Mouse (Mus musculus): ENCODE data around the gene Aprt. TPM values are rescaled to one million over a fixed set of nuclear protein-coding genes. Genes with fewer than 3 reads are reported as not detected.

Aprt gene
- polyA plus RNA-seq, 1 experiment from 2014 or later, result 153 TPM

DNA sequence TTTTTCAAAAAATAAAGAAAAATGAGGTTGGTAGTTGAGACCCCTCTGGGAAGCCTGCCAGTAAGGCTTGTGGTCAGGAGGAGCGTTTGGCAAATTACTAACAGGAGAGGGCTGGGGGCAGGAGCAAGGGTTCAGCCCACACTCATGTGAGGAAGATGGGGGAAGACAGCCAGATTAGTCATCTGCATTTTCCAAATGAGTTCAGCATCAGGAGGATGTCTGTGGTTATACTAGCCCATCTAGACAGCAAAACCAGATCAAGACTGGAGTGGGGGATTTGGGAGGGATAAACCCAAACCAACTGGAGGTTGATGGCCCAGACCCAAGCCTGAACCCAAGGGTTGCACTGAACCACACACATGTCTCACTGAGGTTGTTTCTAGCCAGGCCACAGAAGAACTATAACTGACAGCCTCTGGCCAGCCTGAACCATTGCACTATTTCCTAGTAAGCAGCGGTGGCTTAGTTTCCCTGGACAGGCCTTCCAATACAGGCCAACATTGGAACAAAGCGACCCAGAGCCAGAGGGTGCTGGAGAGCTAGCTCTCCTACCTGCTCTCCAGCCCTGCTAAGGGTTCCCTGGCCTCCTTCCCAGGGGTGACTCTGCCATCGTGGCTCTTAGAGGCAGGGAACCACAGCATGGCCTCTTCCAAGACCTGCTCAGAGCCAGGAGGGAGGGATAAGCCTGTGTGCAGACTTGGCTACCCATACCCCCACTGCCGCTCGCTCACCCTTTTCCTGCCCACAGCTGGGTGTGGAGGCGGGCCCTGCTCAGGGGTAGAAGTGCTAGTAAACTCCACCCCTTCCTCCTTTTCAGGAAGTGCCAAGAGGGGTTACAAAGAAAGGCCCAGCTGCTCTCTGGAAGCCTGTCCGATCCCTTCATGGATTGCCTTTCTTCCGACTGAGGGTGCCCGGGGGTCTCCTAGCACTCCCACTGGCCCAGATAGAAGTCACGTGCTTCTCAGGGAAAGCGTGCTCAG lies 20.4 kb downstream of the Aprt start:
- 65% methylated on average over 12 of the region's 12 CpGs for WGBS
- H3K36me3 ChIP-seq, result no peaks in the 10 kb centered on the region
- no peak overlapping the region for H3K4me3 ChIP-seq
- H3K27me3 ChIP-seq, result peaks cover 13% of the 10 kb centered on the region
- H3K4me2 ChIP-seq, result no peak overlapping the region
- peaks cover 7% of the 10 kb centered on the region for H3K4me1 ChIP-seq (replicated peaks)
- no peak for ATAC-seq (ENCODE audit: low FRiP score)
- H3K9ac ChIP-seq, result no peak overlapping the region
- H3K27ac ChIP-seq, result 0 out of 2 replicates have a peak overlapping the region, but pooled peaks have one; percentile 14
- no peaks in the 10 kb centered on the region for H3K9me3 ChIP-seq

DNA sequence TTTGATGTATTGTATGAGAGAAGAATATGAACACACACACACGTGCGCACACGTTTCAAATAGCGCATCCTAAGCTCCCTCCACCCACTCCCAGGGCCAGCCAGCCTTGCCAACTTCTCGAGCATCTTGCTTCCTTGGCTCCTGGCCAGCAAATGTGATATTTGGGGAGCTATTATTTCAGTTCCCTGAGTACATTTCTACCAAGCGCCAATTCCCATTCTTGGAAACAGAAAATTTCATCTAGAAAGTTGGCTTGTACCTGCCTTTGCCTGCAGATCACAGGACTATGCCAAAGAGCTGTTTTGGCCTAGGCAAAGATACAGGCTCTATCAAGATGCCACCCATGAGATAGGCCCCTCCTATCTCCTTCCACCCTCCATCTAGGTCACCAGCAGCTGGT lies 21.9 kb downstream of the Aprt start:
- no peaks in the 10 kb centered on the region for H3K36me3 ChIP-seq
- H3K4me1 ChIP-seq (replicated peaks), result peaks cover 20% of the 10 kb centered on the region
- no peak overlapping the region for H3K4me2 ChIP-seq
- peaks cover 29% of the 10 kb centered on the region for H3K27me3 ChIP-seq
- H3K4me3 ChIP-seq, result no peak overlapping the region
- no peaks in the 10 kb centered on the region for H3K9me3 ChIP-seq
- H3K27ac ChIP-seq, result no peak overlapping the region
- 91% methylated on average over 6 of the region's 6 CpGs for WGBS
- no peak for ATAC-seq (ENCODE audit: low FRiP score)
- no peak overlapping the region for H3K9ac ChIP-seq

GRCm38 (mm10) chr8:122551265-122552051 lies 25.3 kb downstream of the Aprt start, which contains the start of gene Piezo1:
Gene Piezo1 (minus strand): TSS chr8:122551329.
- no peak within 1 kb of the TSS for H3K27ac ChIP-seq
- 12% methylated on average over 56 of the region's 56 CpGs for WGBS
- ATAC-seq (ENCODE audit: low FRiP score), result peak; percentile 71
- H3K9ac ChIP-seq, result peak within 1 kb of the TSS; percentile 76
- H3K36me3 ChIP-seq, result no peaks in the 10 kb centered on the region
- H3K4me2 ChIP-seq, result peak within 1 kb of the TSS; percentile 87
- H3K4me3 ChIP-seq, result peak within 1 kb of the TSS; percentile 52
- H3K9me3 ChIP-seq, result no peaks in the 10 kb centered on the region
- peaks cover 51% of the 10 kb centered on the region for H3K27me3 ChIP-seq
- peaks cover 21% of the 10 kb centered on the region for H3K4me1 ChIP-seq (replicated peaks)

- Histone ChIP-seq H3K9me3 (no peaks in the 10 kb centered on the region), H3K27ac (no peak overlapping the region), H3K36me3 (no peaks in the 10 kb centered on the region), H3K27me3 (peaks cover 51% of the 10 kb centered on the region), H3K4me2 (peak overlapping the region; percentile 87), H3K9ac (peak overlapping the region; percentile 76), H3K4me1 (replicated peaks) (peaks cover 21% of the 10 kb centered on the region), H3K4me3 (peak overlapping the region; percentile 52)
- peak; percentile 31 for ATAC-seq (ENCODE audit: low FRiP score)
- under 1% methylated on average over 28 of the region's 43 CpGs for WGBS
Observed at GRCm38 (mm10) chr8:122550995-122551264, 25.8 kb downstream of the Aprt start.

- H3K4me2 ChIP-seq, result peak overlapping the region; percentile 87
- peak overlapping the region; percentile 52 for H3K4me3 ChIP-seq
- no peaks in the 10 kb centered on the region for H3K36me3 ChIP-seq
- 5% methylated on average over 52 of the region's 52 CpGs for WGBS
- no peak overlapping the region for H3K27ac ChIP-seq
- peaks cover 21% of the 10 kb centered on the region for H3K4me1 ChIP-seq (replicated peaks)
- no peaks in the 10 kb centered on the region for H3K9me3 ChIP-seq
- peaks cover 51% of the 10 kb centered on the region for H3K27me3 ChIP-seq
- peak; percentile 49 for ATAC-seq (ENCODE audit: low FRiP score)
- H3K9ac ChIP-seq, result peak overlapping the region; percentile 76
Observed at GRCm38 (mm10) chr8:122550234-122550994, 26.3 kb downstream of the Aprt start.

- 81% methylated on average over 3 of the region's 3 CpGs for WGBS
- Histone ChIP-seq H3K27ac (no peak overlapping the region), H3K4me2 (no peak overlapping the region), H3K9me3 (no peaks in the 10 kb centered on the region), H3K9ac (no peak overlapping the region), H3K36me3 (no peaks in the 10 kb centered on the region), H3K4me1 (replicated peaks) (peaks cover 21% of the 10 kb centered on the region), H3K27me3 (peaks cover 51% of the 10 kb centered on the region), H3K4me3 (no peak overlapping the region)
- no peak for ATAC-seq (ENCODE audit: low FRiP score)
Observed at GRCm38 (mm10) chr8:122548891-122549439, 27.7 kb downstream of the Aprt start.

GRCm38 (mm10) chr8:122548331-122548730 lies 28.4 kb downstream of the Aprt start:
- no peaks in the 10 kb centered on the region for H3K36me3 ChIP-seq
- no peak overlapping the region for H3K9ac ChIP-seq
- no peaks in the 10 kb centered on the region for H3K9me3 ChIP-seq
- WGBS, result 78% methylated on average over 13 of the region's 13 CpGs
- H3K4me3 ChIP-seq, result no peak overlapping the region
- peaks cover 21% of the 10 kb centered on the region for H3K4me1 ChIP-seq (replicated peaks)
- H3K27me3 ChIP-seq, result peaks cover 49% of the 10 kb centered on the region
- H3K27ac ChIP-seq, result no peak overlapping the region
- 0 out of 2 replicates have a peak overlapping the region, but pooled peaks have one; percentile 6 for H3K4me2 ChIP-seq
- ATAC-seq (ENCODE audit: low FRiP score), result no peak

DNA sequence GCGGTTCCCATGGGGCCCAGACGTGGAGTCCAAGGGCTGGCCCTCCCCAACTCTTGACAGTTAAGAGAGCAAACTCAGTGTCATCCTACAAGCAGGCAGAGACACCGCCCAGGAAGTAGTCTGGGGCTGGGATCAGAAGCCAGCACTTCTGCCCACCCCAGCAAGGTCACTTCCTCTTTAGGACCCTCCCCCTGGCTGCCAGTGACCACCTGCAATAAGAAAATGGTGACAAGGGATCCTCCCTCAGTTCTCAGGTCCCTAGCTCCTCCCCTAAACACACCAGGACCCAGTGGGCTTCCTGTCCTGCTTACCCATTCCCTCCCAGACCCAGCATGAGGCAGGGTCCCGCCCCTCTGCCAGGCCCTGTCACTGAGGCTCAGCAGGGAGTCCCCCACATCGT lies 28.9 kb downstream of the Aprt start:
- Histone ChIP-seq H3K9me3 (no peaks in the 10 kb centered on the region), H3K4me1 (replicated peaks) (peaks cover 21% of the 10 kb centered on the region), H3K9ac (no peak overlapping the region), H3K4me2 (0 out of 2 replicates have a peak overlapping the region, but pooled peaks have one; percentile 6), H3K36me3 (no peaks in the 10 kb centered on the region), H3K4me3 (no peak overlapping the region), H3K27me3 (peaks cover 48% of the 10 kb centered on the region), H3K27ac (no peak overlapping the region)
- ATAC-seq (ENCODE audit: low FRiP score), result no peak
- WGBS, result 39% methylated on average over 5 of the region's 5 CpGs

- peaks cover 44% of the 10 kb centered on the region for H3K27me3 ChIP-seq
- H3K4me2 ChIP-seq, result no peak overlapping the region
- WGBS, result 62% methylated on average over 24 of the region's 24 CpGs
- no peaks in the 10 kb centered on the region for H3K36me3 ChIP-seq
- H3K9ac ChIP-seq, result no peak overlapping the region
- H3K4me3 ChIP-seq, result no peak overlapping the region
- H3K4me1 ChIP-seq (replicated peaks), result peaks cover 21% of the 10 kb centered on the region
- H3K27ac ChIP-seq, result peak overlapping the region; percentile 23; the same call in 1 of the 2 replicates
- no peak for ATAC-seq (ENCODE audit: low FRiP score)
- no peaks in the 10 kb centered on the region for H3K9me3 ChIP-seq
Observed at GRCm38 (mm10) chr8:122546811-122547453, 29.8 kb downstream of the Aprt start.

DNA sequence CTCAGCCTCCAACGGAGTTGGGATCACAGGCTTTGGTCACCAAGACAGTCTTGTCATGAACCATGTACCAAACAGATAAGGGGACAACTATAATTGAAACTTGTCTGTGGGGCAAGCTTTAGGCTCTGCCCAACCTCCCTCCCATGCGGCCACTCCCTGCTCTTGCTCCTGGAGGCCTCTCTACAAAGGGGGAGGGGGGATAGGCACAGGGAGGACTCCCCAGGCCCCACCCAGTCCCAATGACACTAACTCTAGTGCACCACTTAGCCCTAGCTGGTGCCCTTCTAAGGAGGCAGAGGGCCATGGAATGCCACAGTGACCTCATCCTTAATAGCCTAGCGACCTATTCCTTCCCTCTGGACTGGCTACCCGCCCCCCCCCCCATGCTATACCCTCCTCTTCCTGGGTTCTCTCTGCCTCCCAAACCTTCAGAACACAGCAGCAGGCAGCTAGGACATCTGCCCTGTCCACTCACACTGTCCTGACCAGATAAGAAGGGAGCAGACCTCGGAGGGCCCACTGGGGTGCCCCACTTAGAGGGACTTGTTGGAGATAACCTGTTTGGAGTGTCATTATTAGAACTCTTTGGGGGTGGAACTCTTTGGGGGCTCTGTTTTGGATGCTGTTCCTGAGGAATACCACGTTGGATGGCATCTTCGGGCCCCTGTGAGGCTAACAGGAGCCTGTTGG lies 30.5 kb downstream of the Aprt start:
- no peaks in the 10 kb centered on the region for H3K9me3 ChIP-seq
- ATAC-seq (ENCODE audit: low FRiP score), result no peak
- 88% methylated on average over 6 of the region's 7 CpGs for WGBS
- H3K9ac ChIP-seq, result no peak overlapping the region
- no peaks in the 10 kb centered on the region for H3K36me3 ChIP-seq
- H3K4me2 ChIP-seq, result no peak overlapping the region
- H3K27ac ChIP-seq, result no peak overlapping the region
- peaks cover 36% of the 10 kb centered on the region for H3K27me3 ChIP-seq
- H3K4me3 ChIP-seq, result no peak overlapping the region
- peaks cover 18% of the 10 kb centered on the region for H3K4me1 ChIP-seq (replicated peaks)

DNA sequence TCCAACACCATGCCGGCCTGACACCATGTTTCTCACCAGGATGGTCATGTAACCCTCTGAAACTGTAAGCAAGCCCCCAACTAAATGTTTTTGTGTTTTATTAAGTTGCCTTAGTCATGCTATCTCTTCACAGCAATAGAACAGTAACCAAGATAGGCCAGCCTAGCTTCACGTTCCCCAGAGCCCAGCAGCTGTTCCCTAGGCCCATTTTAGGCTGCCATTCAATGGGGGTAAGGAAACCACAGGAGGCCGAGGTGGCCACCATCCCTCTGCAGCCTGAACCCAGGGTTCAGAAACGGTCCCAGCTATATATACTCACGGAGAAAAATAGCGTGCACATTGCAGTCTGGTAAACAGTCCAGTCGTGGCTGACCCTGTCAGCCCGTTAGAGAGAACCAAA lies 32.6 kb downstream of the Aprt start:
- no peak overlapping the region for H3K4me2 ChIP-seq
- H3K9ac ChIP-seq, result no peak overlapping the region
- no peaks in the 10 kb centered on the region for H3K9me3 ChIP-seq
- H3K4me3 ChIP-seq, result no peak overlapping the region
- no peak for ATAC-seq (ENCODE audit: low FRiP score)
- 89% methylated on average over 8 of the region's 8 CpGs for WGBS
- H3K4me1 ChIP-seq (replicated peaks), result peaks cover 6% of the 10 kb centered on the region; the same call in 1 of the 2 replicates
- H3K27me3 ChIP-seq, result peaks cover 16% of the 10 kb centered on the region
- H3K27ac ChIP-seq, result no peak overlapping the region
- no peaks in the 10 kb centered on the region for H3K36me3 ChIP-seq
